Mouse (Mus musculus): ENCODE data around the gene Gm45837. TPM values are rescaled to one million over a fixed set of nuclear protein-coding genes. Genes with fewer than 3 reads are reported as not detected.
A peak's percentile ranks its signal among the peaks of the same experiment; 100 is the strongest.

Gene Gm45837
- total RNA-seq, 2 experiments from 2014 or later = not detected

GRCm38 (mm10) chr7:101455141-101455540, 44.5 kb downstream of the Gm45837 start:
- TF ChIP-seq CTCF (IDR thresholded peaks at IDR 0.05) = no peak
- Histone ChIP-seq H3K27ac (peak overlapping the region; percentile 85), H3K4me3 (peak overlapping the region; percentile 69)
- DNase-seq = no peak
- intact Hi-C loops (cut with DNase I) = no loop called here

DNA sequence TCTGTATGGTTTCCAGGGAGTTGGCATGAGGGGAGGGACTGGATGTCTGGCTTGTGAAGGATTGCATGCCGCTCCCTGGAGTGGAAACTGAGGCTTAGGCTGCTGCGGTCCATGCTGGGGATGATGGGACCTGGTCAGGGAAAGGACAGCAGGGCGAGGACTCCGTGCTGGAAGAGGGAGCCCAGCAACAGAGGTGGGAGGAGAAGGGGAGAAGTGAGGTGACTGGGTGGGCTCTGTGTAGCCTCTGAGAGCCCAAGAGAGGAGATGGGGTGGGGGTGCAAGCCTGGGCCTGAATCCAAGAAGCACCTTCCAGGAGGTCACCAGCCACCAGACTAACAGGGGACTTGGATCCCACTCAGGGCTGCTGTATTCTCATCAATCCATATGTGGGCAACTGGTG, 45.6 kb downstream of the Gm45837 start:
- Histone ChIP-seq H3K27ac (peak overlapping the region; percentile 85), H3K4me3 (peak overlapping the region; percentile 69)
- intact Hi-C loops (cut with DNase I) = no loop called here
- TF ChIP-seq CTCF (IDR thresholded peaks at IDR 0.05) = no peak
- DNase-seq = no peak

- intact Hi-C loops (cut with DNase I) = no loop called here
- H3K4me3 ChIP-seq = peak overlapping the region; percentile 69
- peak overlapping the region; percentile 85 for H3K27ac ChIP-seq
- DNase-seq = no peak
- no peak for TF ChIP-seq CTCF (IDR thresholded peaks at IDR 0.05)
These were observed 46.1 kb downstream of the Gm45837 start for GRCm38 (mm10) chr7:101456789-101457188.

GRCm38 (mm10) chr7:101457283-101457682, 46.6 kb downstream of the Gm45837 start:
- Histone ChIP-seq H3K27ac (peak overlapping the region; percentile 85), H3K4me3 (peak overlapping the region; percentile 69)
- intact Hi-C loops (cut with DNase I) = no loop called here
- no peak for DNase-seq
- TF ChIP-seq CTCF (IDR thresholded peaks at IDR 0.05) = no peak

DNA sequence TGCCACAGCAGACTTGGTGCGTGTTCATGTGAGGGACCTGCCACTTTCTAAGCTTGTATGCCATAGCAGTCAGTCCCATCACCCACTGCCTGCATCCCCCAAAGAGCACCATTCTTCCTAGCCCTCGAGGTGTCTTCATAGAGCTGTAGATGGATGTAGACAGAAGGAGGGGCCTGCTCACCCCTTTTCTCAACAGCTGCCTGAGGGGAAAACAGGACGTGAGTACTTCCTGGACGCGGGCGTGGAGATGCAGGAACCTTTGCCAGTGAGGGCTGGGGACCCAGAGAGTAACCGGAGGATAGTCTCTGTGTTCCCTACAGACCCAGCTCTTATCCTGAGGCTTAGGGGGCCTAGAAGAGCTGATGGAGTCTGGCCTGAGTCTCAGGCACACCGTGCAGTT, 47.1 kb downstream of the Gm45837 start:
- intact Hi-C loops (cut with DNase I) = no loop called here
- Histone ChIP-seq H3K27ac (peak overlapping the region; percentile 85), H3K4me3 (peak overlapping the region; percentile 69)
- no peak for TF ChIP-seq CTCF (IDR thresholded peaks at IDR 0.05)
- DNase-seq = no peak

DNA sequence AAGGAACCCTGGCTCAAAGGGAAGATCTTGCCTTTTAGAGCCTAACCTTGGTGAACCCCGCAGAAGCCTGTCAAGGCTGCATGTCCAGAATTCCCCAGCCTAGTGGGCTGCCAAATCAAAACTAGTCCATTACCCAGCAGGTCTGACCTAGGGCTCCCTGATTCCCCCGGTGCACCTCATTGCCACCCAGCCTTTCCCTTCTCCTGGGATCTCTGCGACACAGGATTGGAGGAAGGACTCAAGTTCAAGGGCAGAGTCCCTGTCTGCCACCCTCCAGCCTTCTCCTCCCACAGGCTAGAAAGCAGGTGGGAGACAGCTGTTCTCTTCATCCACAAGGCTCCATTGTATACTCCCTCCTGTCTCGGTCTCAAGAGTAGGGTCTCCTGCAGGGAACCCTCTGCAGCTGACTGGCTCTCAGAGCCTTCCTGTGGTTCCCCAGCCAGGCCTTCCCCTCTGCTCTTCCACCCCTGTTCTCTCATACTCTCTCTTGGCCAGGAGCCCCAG, 47.6 kb downstream of the Gm45837 start:
- DNase-seq = no peak
- Histone ChIP-seq H3K27ac (peak overlapping the region; percentile 85), H3K4me3 (peak overlapping the region; percentile 69)
- intact Hi-C loops (cut with DNase I) = no loop called here
- no peak for TF ChIP-seq CTCF (IDR thresholded peaks at IDR 0.05)

- Histone ChIP-seq H3K4me3 (0 out of 2 replicates have a peak overlapping the region, but pooled peaks have one; percentile 13), H3K27ac (peak overlapping the region; percentile 85)
- no peak for TF ChIP-seq CTCF (IDR thresholded peaks at IDR 0.05)
- no peak for DNase-seq
- intact Hi-C loops (cut with DNase I) = no loop called here
These were observed 48.7 kb downstream of the Gm45837 start for GRCm38 (mm10) chr7:101459305-101459813.

DNA sequence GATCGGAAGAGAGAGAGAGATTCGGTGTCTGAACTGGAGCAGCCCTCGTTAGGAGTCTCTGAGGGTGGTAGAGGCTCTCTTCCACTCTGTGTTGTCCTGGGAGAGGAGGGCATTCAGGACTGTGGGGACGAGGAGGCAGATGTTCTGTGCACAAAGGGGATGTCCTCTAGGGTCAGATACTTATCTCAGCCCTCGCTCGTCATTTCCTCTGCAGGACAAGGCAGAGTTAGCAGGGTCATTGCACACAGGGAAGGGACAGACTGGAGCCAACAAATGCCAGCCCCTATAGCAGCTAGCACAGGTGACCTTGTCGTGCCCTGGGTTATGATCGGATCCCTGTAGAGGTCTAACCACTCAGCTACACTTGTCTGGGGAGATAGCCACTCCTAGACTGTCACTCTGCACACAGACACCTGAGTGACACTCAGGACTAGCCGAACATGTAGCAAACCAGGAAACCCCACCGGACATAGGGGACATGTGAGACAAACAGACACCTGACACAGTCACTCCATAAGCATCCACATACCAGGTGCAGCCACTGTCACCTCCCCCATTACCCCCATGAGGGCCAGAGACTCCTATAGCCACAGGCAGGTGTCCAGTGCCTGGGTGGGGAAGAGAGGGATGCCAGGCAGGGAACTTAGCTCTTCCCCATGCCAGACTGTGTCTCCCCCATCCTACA, 49.4 kb downstream of the Gm45837 start:
- no peak for DNase-seq
- H3K27ac ChIP-seq = peak overlapping the region; percentile 85
- no peak for TF ChIP-seq CTCF (IDR thresholded peaks at IDR 0.05)
- intact Hi-C loops (cut with DNase I) = loop anchor here (2.0 kb wide), 1 partner anchor 23 kb away; no protein-coding TSS in a partner anchor
- H3K4me3 ChIP-seq = peak overlapping the region; percentile 67

DNA sequence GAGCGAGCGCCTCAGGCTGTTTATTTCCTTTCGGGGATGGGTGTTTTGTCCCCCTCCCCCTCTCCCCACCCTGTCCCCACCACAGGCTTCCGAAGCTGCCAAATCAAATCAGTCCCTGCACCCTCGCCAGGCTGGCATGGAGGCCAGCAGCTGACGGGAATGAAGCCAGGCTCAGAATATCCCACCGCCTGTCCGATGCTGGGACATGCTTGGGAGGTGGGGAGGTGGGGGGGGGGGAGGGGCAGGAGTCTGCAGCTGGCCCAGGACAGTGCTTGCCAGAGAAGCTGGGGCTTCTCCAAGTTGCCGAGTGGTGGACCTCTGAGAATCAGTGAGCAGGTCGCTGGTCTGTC, 49.9 kb downstream of the Gm45837 start:
- TF ChIP-seq CTCF (IDR thresholded peaks at IDR 0.05) = no peak
- intact Hi-C loops (cut with DNase I) = loop anchor here (2.0 kb wide), 1 partner anchor 22 kb away; no protein-coding TSS in a partner anchor
- DNase-seq = peak; percentile 90
- Histone ChIP-seq H3K4me3 (peak overlapping the region; percentile 67), H3K27ac (peak overlapping the region; percentile 85)

DNA sequence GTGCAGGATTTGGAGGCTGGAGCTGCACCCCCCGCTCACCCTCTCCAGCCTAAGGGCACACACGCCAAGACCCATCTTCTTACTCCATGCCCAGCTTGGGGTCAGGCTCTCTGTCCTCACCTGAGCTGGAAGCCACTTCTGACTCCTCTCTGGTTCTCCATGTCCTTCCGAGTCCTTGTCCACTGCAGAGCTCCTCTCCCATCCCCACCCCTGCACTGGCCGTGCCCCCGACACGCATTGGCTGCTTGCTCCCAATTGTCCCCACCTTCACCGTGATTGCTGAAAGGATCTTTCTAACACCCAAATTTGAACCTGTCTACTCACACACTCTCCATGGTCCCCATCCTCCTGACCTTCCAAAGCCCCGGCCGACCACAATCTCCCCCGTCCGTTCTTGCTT, 50.9 kb downstream of the Gm45837 start:
- DNase-seq = no peak
- H3K27ac ChIP-seq = peak overlapping the region; percentile 85
- intact Hi-C loops (cut with DNase I) = loop anchor here (2.0 kb wide), 1 partner anchor 21 kb away; no protein-coding TSS in a partner anchor
- H3K4me3 ChIP-seq = peak overlapping the region; percentile 67
- TF ChIP-seq CTCF (IDR thresholded peaks at IDR 0.05) = no peak

- Histone ChIP-seq H3K27ac (peak overlapping the region; percentile 85), H3K4me3 (peak overlapping the region; percentile 67)
- intact Hi-C loops (cut with DNase I) = no loop called here
- no peak for DNase-seq
- no peak for TF ChIP-seq CTCF (IDR thresholded peaks at IDR 0.05)
These were observed 51.8 kb downstream of the Gm45837 start for GRCm38 (mm10) chr7:101462327-101463068.

GRCm38 (mm10) chr7:101463665-101464271, 53.1 kb downstream of the Gm45837 start:
- Histone ChIP-seq H3K27ac (peak overlapping the region; percentile 85), H3K4me3 (no peak overlapping the region)
- TF ChIP-seq CTCF (IDR thresholded peaks at IDR 0.05) = no peak
- intact Hi-C loops (cut with DNase I) = no loop called here
- DNase-seq = no peak

Data from gastrocnemius, adult 2 months (tissue).